Mouse (Mus musculus) testis, adult 2 months (tissue): ENCODE measurements around the gene Usp22. TPM values are rescaled to one million over a fixed set of nuclear protein-coding genes. Genes with fewer than 3 reads are reported as not detected.

Experiments used
- H3K27ac ChIP-seq: fragments of 200-500 bp; 2 replicates; pipeline ENCODE4 v1.5.1; 2012; ENCODE audit warnings: low read depth, low read length; ENCODE audit not compliant: control insufficient read depth, insufficient read depth
- H3K27me3 ChIP-seq: fragments of 200-500 bp; 2 replicates; pipeline ENCODE4 v1.6.1; 2012; ENCODE audit warnings: mild to moderate bottlenecking, low read length, moderate library complexity; ENCODE audit not compliant: control insufficient read depth, insufficient read depth
- H3K36me3 ChIP-seq: fragments of 200-500 bp; 2 replicates; pipeline ENCODE4 v1.6.1; 2012; ENCODE audit warnings: mild to moderate bottlenecking, low read length; ENCODE audit not compliant: control insufficient read depth, insufficient read depth
- H3K4me1 ChIP-seq: fragments of 200-500 bp; 2 replicates; pipeline ENCODE4 v1.6.1; 2012; ENCODE audit warnings: low read length; ENCODE audit not compliant: control insufficient read depth, insufficient read depth
- H3K4me3 ChIP-seq: fragments of 200-500 bp; 2 replicates; pipeline ENCODE4 v1.5.1; 2012; ENCODE audit warnings: low read depth, mild to moderate bottlenecking, low read length, moderate library complexity, mixed read lengths; ENCODE audit not compliant: control insufficient read depth
- CTCF ChIP-seq: fragments of 200-500 bp; IDR thresholded peaks from 2 replicates; pipeline ENCODE4 v1.5.1; 2012; ENCODE audit warnings: low read depth, mild to moderate bottlenecking, inconsistent platforms, low read length, moderate library complexity; ENCODE audit not compliant: control insufficient read depth, insufficient read depth, insufficient replicate concordance
- POLR2A ChIP-seq: fragments of 200-500 bp; IDR thresholded peaks from 2 replicates; pipeline ENCODE4 v1.6.1; 2012; ENCODE audit warnings: low read depth, mild to moderate bottlenecking, inconsistent platforms, low read length, moderate library complexity; ENCODE audit not compliant: control insufficient read depth
- polyA plus RNA-seq: library from polyadenylated mRNA; depleted of rRNA; stranded (reverse); fragments of >200 nt; gene quantifications from 2 replicates; pipeline ENCODE4 v1.2.3, GENCODE M21; 2012

Usp22 gene
- polyA plus RNA-seq, 1 experiment = 15.8 TPM

GRCm38 (mm10) chr11:61112323-61112995, 62.4 kb downstream of the Usp22 start:
- Histone ChIP-seq H3K4me3 (no peak overlapping the region), H3K4me1 (no peaks in the 10 kb centered on the region), H3K27me3 (no peaks in the 10 kb centered on the region), H3K27ac (no peak overlapping the region), H3K36me3 (no peaks in the 10 kb centered on the region)
- TF ChIP-seq POLR2A (no peak), CTCF (no peak)

- H3K27me3 ChIP-seq = no peaks in the 10 kb centered on the region
Measured at GRCm38 (mm10) chr11:61111472-61111871, 63.4 kb downstream of the Usp22 start.

GRCm38 (mm10) chr11:61110928-61111327, 63.9 kb downstream of the Usp22 start:
- TF ChIP-seq CTCF (no peak), POLR2A (no peak)
- H3K27me3 ChIP-seq = no peaks in the 10 kb centered on the region
- no peaks in the 10 kb centered on the region for H3K4me1 ChIP-seq
- H3K4me3 ChIP-seq = no peak overlapping the region
- no peaks in the 10 kb centered on the region for H3K36me3 ChIP-seq
- no peak overlapping the region for H3K27ac ChIP-seq

More at GRCm38 (mm10) chr11:61111472-61111871, 63.4 kb downstream of the Usp22 start:
- Histone ChIP-seq H3K27ac (no peak overlapping the region), H3K4me1 (no peaks in the 10 kb centered on the region), H3K36me3 (no peaks in the 10 kb centered on the region), H3K4me3 (no peak overlapping the region)
- no peak for TF ChIP-seq CTCF
- TF ChIP-seq POLR2A = no peak

GRCm38 (mm10) chr11:61110113-61110512, 64.7 kb downstream of the Usp22 start:
- Histone ChIP-seq H3K4me3 (no peak overlapping the region), H3K27ac (no peak overlapping the region), H3K27me3 (no peaks in the 10 kb centered on the region), H3K36me3 (no peaks in the 10 kb centered on the region), H3K4me1 (no peaks in the 10 kb centered on the region)
- no peak for TF ChIP-seq CTCF
- no peak for TF ChIP-seq POLR2A

GRCm38 (mm10) chr11:61109707-61110106, 65.1 kb downstream of the Usp22 start:
- TF ChIP-seq POLR2A = no peak
- no peak for TF ChIP-seq CTCF
- H3K36me3 ChIP-seq = no peaks in the 10 kb centered on the region
- H3K27ac ChIP-seq = no peak overlapping the region
- no peak overlapping the region for H3K4me3 ChIP-seq
- no peaks in the 10 kb centered on the region for H3K27me3 ChIP-seq
- H3K4me1 ChIP-seq = no peaks in the 10 kb centered on the region

GRCm38 (mm10) chr11:61108911-61109361, 65.9 kb downstream of the Usp22 start:
- no peaks in the 10 kb centered on the region for H3K27me3 ChIP-seq
- H3K36me3 ChIP-seq = no peaks in the 10 kb centered on the region
- H3K4me1 ChIP-seq = no peaks in the 10 kb centered on the region
- no peak overlapping the region for H3K27ac ChIP-seq
- TF ChIP-seq POLR2A (no peak), CTCF (no peak)
- no peak overlapping the region for H3K4me3 ChIP-seq

GRCm38 (mm10) chr11:61104241-61104901, 70.5 kb downstream of the Usp22 start:
- Histone ChIP-seq H3K27ac (no peak overlapping the region), H3K36me3 (no peaks in the 10 kb centered on the region), H3K27me3 (no peaks in the 10 kb centered on the region), H3K4me3 (no peak overlapping the region), H3K4me1 (no peaks in the 10 kb centered on the region)
- no peak for TF ChIP-seq POLR2A
- TF ChIP-seq CTCF = peak; percentile 99
